Mouse (Mus musculus): Measurements from ENCODE around the gene Fpgs. TPM values are rescaled to one million over a fixed set of nuclear protein-coding genes. Genes with fewer than 3 reads are reported as not detected.

The Fpgs gene
- total and polyA plus RNA-seq, 3 experiments: 40.0 to 73.9 TPM; not detected in 1

- TF ChIP-seq GATA1 (IDR thresholded peaks at IDR 0.05; ENCODE audit: low read depth, low read length) (no peak), ZNF384 (IDR thresholded peaks at IDR 0.05; ENCODE audit: low read depth, low read length) (no peak), CTCF (IDR thresholded peaks at IDR 0.05 in 2 of 3, conservative IDR thresholded peaks at IDR 0.05 in 1 of 3; ENCODE audit: control insufficient read depth in 1 of 3, insufficient read depth in 1 of 3, low read depth in 2 of 3, low read length in 3 of 3, poor library complexity in 1 of 3, severe bottlenecking in 1 of 3) (no peak), POLR2AphosphoS5 (IDR thresholded peaks at IDR 0.05; ENCODE audit: borderline replicate concordance, low read depth, low read length) (no peak), SMC3 (IDR thresholded peaks at IDR 0.05; ENCODE audit: low read depth, low read length) (no peak)
- Histone ChIP-seq H3K27me3 (ENCODE audit: control insufficient read depth in 1 of 2, insufficient read depth in 2 of 2, low read length in 2 of 2) (no peaks in the 10 kb centered on the region), H3K9me3 (replicated peaks; ENCODE audit: insufficient read depth, low read length) (no peaks in the 10 kb centered on the region), H3K4me3 (ENCODE audit: control insufficient read depth in 1 of 2, insufficient read depth in 1 of 2, low read depth in 2 of 2, low read length in 2 of 2) (no peak overlapping the region), H3K79me2 (ENCODE audit: control insufficient read depth, insufficient read depth, low read length, poor library complexity) (no peaks in the 10 kb centered on the region), H3K36me3 (ENCODE audit: control insufficient read depth in 1 of 2, insufficient read depth in 2 of 2, low read length in 2 of 2) (peaks cover 0 to 5% of the 10 kb centered on the region in 2 experiments; a peak in 2 of 4 replicates), H3K9ac (ENCODE audit: control insufficient read depth, low read depth, low read length, poor library complexity, severe bottlenecking) (no peak overlapping the region), H3K27ac (ENCODE audit: control insufficient read depth, low read depth, low read length) (no peak overlapping the region), H3K4me1 (ENCODE audit: control insufficient read depth in 1 of 2, insufficient read depth in 2 of 2, low read length in 2 of 2) (no peaks in the 10 kb centered on the region)
- no peak for DNase-seq (ENCODE audit: low read depth, low spot score)
Measured at GRCm38 (mm10) chr2:32685807-32686206, 18.1 kb downstream of the Fpgs start.

- Histone ChIP-seq H3K27me3 (ENCODE audit: control insufficient read depth in 1 of 2, insufficient read depth in 2 of 2, low read length in 2 of 2) (no peaks in the 10 kb centered on the region), H3K9ac (ENCODE audit: control insufficient read depth, low read depth, low read length, poor library complexity, severe bottlenecking) (no peak overlapping the region), H3K4me1 (ENCODE audit: control insufficient read depth in 1 of 2, insufficient read depth in 2 of 2, low read length in 2 of 2) (no peaks in the 10 kb centered on the region), H3K9me3 (replicated peaks; ENCODE audit: insufficient read depth, low read length) (no peaks in the 10 kb centered on the region), H3K4me3 (ENCODE audit: control insufficient read depth in 1 of 2, insufficient read depth in 1 of 2, low read depth in 2 of 2, low read length in 2 of 2) (no peak overlapping the region), H3K27ac (ENCODE audit: control insufficient read depth, low read depth, low read length) (no peak overlapping the region), H3K36me3 (ENCODE audit: control insufficient read depth in 1 of 2, insufficient read depth in 2 of 2, low read length in 2 of 2) (peaks cover 0 to 5% of the 10 kb centered on the region in 2 experiments; a peak in 2 of 4 replicates), H3K79me2 (ENCODE audit: control insufficient read depth, insufficient read depth, low read length, poor library complexity) (no peaks in the 10 kb centered on the region)
- no peak for DNase-seq (ENCODE audit: low read depth, low spot score)
- TF ChIP-seq TCF12 (IDR thresholded peaks at IDR 0.05; ENCODE audit: low read depth, low read length) (no peak), RCOR1 (IDR thresholded peaks at IDR 0.05; ENCODE audit: low read depth, low read length) (no peak), POLR2A (IDR thresholded peaks at IDR 0.05; ENCODE audit: control insufficient read depth in 1 of 2, insufficient read depth in 1 of 2, low read depth in 1 of 2, low read length in 2 of 2, poor library complexity in 1 of 2) (no peak), SIN3A (IDR thresholded peaks at IDR 0.05; ENCODE audit: low read length) (no peak), NELFE (IDR thresholded peaks at IDR 0.05; ENCODE audit: low read depth, low read length) (no peak), POLR2AphosphoS2 (IDR thresholded peaks at IDR 0.05; ENCODE audit: low read length) (no peak), HCFC1 (IDR thresholded peaks at IDR 0.05; ENCODE audit: low read depth, low read length) (no peak), CHD1 (IDR thresholded peaks at IDR 0.05; ENCODE audit: low read depth, low read length) (no peak), MEF2A (IDR thresholded peaks at IDR 0.05; ENCODE audit: extremely low read depth, insufficient replicate concordance, low read depth, low read length, poor library complexity, severe bottlenecking) (no peak), GABPA (IDR thresholded peaks at IDR 0.05; ENCODE audit: low read depth, low read length) (no peak), TBP (IDR thresholded peaks at IDR 0.05; ENCODE audit: low read depth, low read length) (no peak), GATA1 (IDR thresholded peaks at IDR 0.05; ENCODE audit: low read depth, low read length) (no peak), KAT2A (conservative IDR thresholded peaks at IDR 0.05; ENCODE audit: low read depth, low read length) (no peak), UBTF (IDR thresholded peaks at IDR 0.05; ENCODE audit: borderline replicate concordance, insufficient read depth, low read depth, low read length) (no peak), POLR2AphosphoS5 (IDR thresholded peaks at IDR 0.05; ENCODE audit: borderline replicate concordance, low read depth, low read length) (no peak), MXI1 (IDR thresholded peaks at IDR 0.05; ENCODE audit: low read depth, low read length) (no peak), MYB (IDR thresholded peaks at IDR 0.05; ENCODE audit: low read depth, low read length) (no peak), ETS1 (IDR thresholded peaks at IDR 0.05; ENCODE audit: low read depth, low read length) (no peak), MAZ (IDR thresholded peaks at IDR 0.05; ENCODE audit: low read depth, low read length) (no peak)
Measured at GRCm38 (mm10) chr2:32684681-32685428, 19.1 kb downstream of the Fpgs start.

Measured in MEL (cell line).